Mouse (Mus musculus): Measurements from ENCODE around the gene Arhgef11. TPM values are rescaled to one million over a fixed set of nuclear protein-coding genes. Genes with fewer than 3 reads are reported as not detected.

Arhgef11 gene
- total RNA-seq, 2 experiments from 2014 or later: 20.7 to 22.7 TPM

DNA sequence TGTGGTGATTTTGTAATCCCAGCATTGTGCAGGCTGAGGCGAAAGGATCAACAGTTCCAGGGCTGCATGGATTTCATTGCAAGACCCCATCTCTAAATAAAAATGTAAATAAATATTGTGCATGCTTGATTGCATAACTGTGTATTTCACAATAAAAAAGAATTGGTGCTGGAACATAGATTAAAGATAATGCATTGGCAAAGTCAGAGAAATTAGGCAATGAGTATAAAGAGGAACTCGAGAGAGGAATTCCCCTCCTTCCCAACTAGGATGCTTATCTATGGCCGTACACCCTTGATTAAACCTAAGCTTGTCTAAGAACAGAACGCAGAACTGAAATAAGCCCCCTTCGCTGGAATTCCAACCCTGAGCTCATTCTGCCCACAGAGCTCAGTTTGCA, 167.8 kb downstream of the Arhgef11 start:
- no peak for DNase-seq
- intact Hi-C loops (cut with DNase I): no loop called here

DNA sequence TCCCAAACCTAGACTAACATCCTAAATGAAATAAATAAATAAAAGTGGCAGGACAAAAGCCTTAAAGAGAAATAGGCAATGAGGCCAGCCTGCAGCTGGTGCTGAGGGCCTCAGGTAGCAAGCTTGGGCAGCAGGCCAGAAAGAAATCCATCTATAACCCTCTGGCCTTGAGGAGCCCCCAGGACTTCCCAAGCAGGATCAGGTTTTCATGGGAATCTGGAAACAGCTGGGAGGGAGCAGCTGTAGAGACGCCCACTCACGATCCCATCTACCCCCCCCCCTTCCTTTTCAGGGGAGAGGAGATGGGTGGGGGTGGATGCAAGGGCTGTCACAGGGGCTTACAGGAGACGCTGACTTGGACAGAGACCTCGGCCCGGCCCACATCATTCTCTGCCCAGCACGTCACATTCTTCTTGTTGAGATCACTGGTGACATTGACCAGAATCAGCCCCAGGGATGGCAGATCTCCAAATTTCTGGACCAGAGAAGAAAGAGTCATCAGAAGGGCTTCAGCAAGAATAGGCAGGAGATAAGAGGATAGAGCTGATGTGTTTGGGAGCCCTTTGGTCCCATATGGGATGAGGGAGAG, 168.4 kb downstream of the Arhgef11 start:
- DNase-seq: peak in 1 of 2 experiments; percentile 39
- intact Hi-C loops (cut with DNase I): no loop called here

Small RNAs within 50 kb of the gene (microRNA-seq; reads per million reads assigned to microRNA genes)
- gene Gm24109: 0 reads per million in 2 experiments

Other genes with a start within 250 kb of the Arhgef11 start
- under 1 TPM in 1 of 2 experiments, not detected in 1; 0.27 TPM for gene Fcrl1, start 241.2 kb upstream of the Arhgef11 start, total RNA-seq (2021)
- gene Fcrl5, start 181.8 kb upstream of the Arhgef11 start, total RNA-seq (2021): not detected
- 10 to 100 TPM; 16.7 to 17.0 TPM for gene Etv3, start 92.2 kb upstream of the Arhgef11 start, total RNA-seq (2021)
- under 1 TPM; 0.44 to 0.48 TPM for gene Lrrc71, start 131.1 kb downstream of the Arhgef11 start, total RNA-seq (2021)
- gene Ntrk1, start 177.6 kb downstream of the Arhgef11 start, total RNA-seq (2021): under 1 TPM; 0.29 to 0.31 TPM
- gene Insrr, start 179.4 kb downstream of the Arhgef11 start, total RNA-seq (2021): under 1 TPM; 0.24 TPM
- gene Pear1, start 206.7 kb downstream of the Arhgef11 start, total RNA-seq (2021): 10 to 100 TPM; 25.5 to 32.4 TPM
- gene Sh2d2a, start 229.2 kb downstream of the Arhgef11 start, total RNA-seq (2021): 1 to 10 TPM in 1 of 2 experiments, under 1 TPM in 1; 0.14 to 2.2 TPM

All from heart, postnatal 14 days (tissue).